Mouse (Mus musculus): ENCODE results near the gene Hal. TPM values are rescaled to one million over a fixed set of nuclear protein-coding genes. Genes with fewer than 3 reads are reported as not detected.

Gene Hal
- total and polyA plus RNA-seq, 3 experiments: 0.03 to 0.12 TPM; not detected in 1

- no peaks in the 10 kb centered on the region for H3K27me3 ChIP-seq (ENCODE audit: control insufficient read depth in 1 of 2, insufficient read depth in 2 of 2, low read length in 2 of 2)
- peaks cover 14% of the 10 kb centered on the region for H3K79me2 ChIP-seq (ENCODE audit: control insufficient read depth, insufficient read depth, low read length, poor library complexity)
- TF ChIP-seq MAZ (IDR thresholded peaks at IDR 0.05; ENCODE audit: low read depth, low read length) (no peak), POLR2AphosphoS2 (IDR thresholded peaks at IDR 0.05; ENCODE audit: low read length) (no peak), HCFC1 (IDR thresholded peaks at IDR 0.05; ENCODE audit: low read depth, low read length) (no peak)
- peaks cover 3 to 7% of the 10 kb centered on the region in 2 experiments for H3K36me3 ChIP-seq (ENCODE audit: control insufficient read depth in 1 of 2, insufficient read depth in 2 of 2, low read length in 2 of 2)
- H3K9me3 ChIP-seq (replicated peaks; ENCODE audit: insufficient read depth, low read length): no peaks in the 10 kb centered on the region
- H3K27ac ChIP-seq (ENCODE audit: control insufficient read depth, low read depth, low read length): no peak overlapping the region
- no peak for DNase-seq (ENCODE audit: low read depth, low spot score)
- H3K4me1 ChIP-seq (ENCODE audit: control insufficient read depth in 1 of 2, insufficient read depth in 2 of 2, low read length in 2 of 2): peaks cover 0 to 3% of the 10 kb centered on the region in 2 experiments; a peak in 1 of 4 replicates
- H3K4me3 ChIP-seq (ENCODE audit: control insufficient read depth in 1 of 2, insufficient read depth in 1 of 2, low read depth in 2 of 2, low read length in 2 of 2): no peak overlapping the region
- H3K9ac ChIP-seq (ENCODE audit: control insufficient read depth, low read depth, low read length, poor library complexity, severe bottlenecking): no peak overlapping the region
These were observed 28.5 kb upstream of the Hal start for GRCm38 (mm10) chr10:93460106-93460505.

GRCm38 (mm10) chr10:93462692-93463382 lies 25.7 kb upstream of the Hal start:
- DNase-seq (ENCODE audit: low read depth, low spot score): no peak
- H3K9ac ChIP-seq (ENCODE audit: control insufficient read depth, low read depth, low read length, poor library complexity, severe bottlenecking): no peak overlapping the region
- no peaks in the 10 kb centered on the region for H3K4me1 ChIP-seq (ENCODE audit: control insufficient read depth in 1 of 2, insufficient read depth in 2 of 2, low read length in 2 of 2)
- no peaks in the 10 kb centered on the region for H3K9me3 ChIP-seq (replicated peaks; ENCODE audit: insufficient read depth, low read length)
- TF ChIP-seq UBTF (IDR thresholded peaks at IDR 0.05; ENCODE audit: borderline replicate concordance, insufficient read depth, low read depth, low read length): no peak
- TF ChIP-seq EP300 (IDR thresholded peaks at IDR 0.05; ENCODE audit: low read depth in 1 of 2, low read length in 2 of 2): no peak
- TF ChIP-seq RAD21 (IDR thresholded peaks at IDR 0.05; ENCODE audit: low read depth, low read length): no peak
- TF ChIP-seq POLR2AphosphoS2 (IDR thresholded peaks at IDR 0.05; ENCODE audit: low read length): no peak
- no peak for TF ChIP-seq HCFC1 (IDR thresholded peaks at IDR 0.05; ENCODE audit: low read depth, low read length)
- no peak for TF ChIP-seq SIN3A (IDR thresholded peaks at IDR 0.05; ENCODE audit: low read length)
- TF ChIP-seq ZNF384 (IDR thresholded peaks at IDR 0.05; ENCODE audit: low read depth, low read length): no peak
- TF ChIP-seq CHD1 (IDR thresholded peaks at IDR 0.05; ENCODE audit: low read depth, low read length): no peak
- TF ChIP-seq MYB (IDR thresholded peaks at IDR 0.05; ENCODE audit: low read depth, low read length): no peak
- no peak for TF ChIP-seq CTCF (IDR thresholded peaks at IDR 0.05 in 2 of 3, conservative IDR thresholded peaks at IDR 0.05 in 1 of 3; ENCODE audit: control insufficient read depth in 1 of 3, insufficient read depth in 1 of 3, low read depth in 2 of 3, low read length in 3 of 3, poor library complexity in 1 of 3, severe bottlenecking in 1 of 3)
- H3K27me3 ChIP-seq (ENCODE audit: control insufficient read depth in 1 of 2, insufficient read depth in 2 of 2, low read length in 2 of 2): no peaks in the 10 kb centered on the region
- no peak overlapping the region for H3K4me3 ChIP-seq (ENCODE audit: control insufficient read depth in 1 of 2, insufficient read depth in 1 of 2, low read depth in 2 of 2, low read length in 2 of 2)
- H3K36me3 ChIP-seq (ENCODE audit: control insufficient read depth in 1 of 2, insufficient read depth in 2 of 2, low read length in 2 of 2): peaks cover 0 to 7% of the 10 kb centered on the region in 2 experiments; a peak in 2 of 4 replicates
- H3K27ac ChIP-seq (ENCODE audit: control insufficient read depth, low read depth, low read length): no peak overlapping the region
- H3K79me2 ChIP-seq (ENCODE audit: control insufficient read depth, insufficient read depth, low read length, poor library complexity): 0 out of 2 replicates have a peak, but pooled peaks cover 2% of the 10 kb centered on the region

- Histone ChIP-seq H3K27ac (ENCODE audit: control insufficient read depth, low read depth, low read length) (no peak overlapping the region), H3K9ac (ENCODE audit: control insufficient read depth, low read depth, low read length, poor library complexity, severe bottlenecking) (no peak overlapping the region), H3K36me3 (ENCODE audit: control insufficient read depth in 1 of 2, insufficient read depth in 2 of 2, low read length in 2 of 2) (peaks cover 0 to 7% of the 10 kb centered on the region in 2 experiments; a peak in 2 of 4 replicates), H3K9me3 (replicated peaks; ENCODE audit: insufficient read depth, low read length) (no peaks in the 10 kb centered on the region), H3K79me2 (ENCODE audit: control insufficient read depth, insufficient read depth, low read length, poor library complexity) (no peaks in the 10 kb centered on the region), H3K27me3 (ENCODE audit: control insufficient read depth in 1 of 2, insufficient read depth in 2 of 2, low read length in 2 of 2) (no peaks in the 10 kb centered on the region), H3K4me3 (ENCODE audit: control insufficient read depth in 1 of 2, insufficient read depth in 1 of 2, low read depth in 2 of 2, low read length in 2 of 2) (no peak overlapping the region), H3K4me1 (ENCODE audit: control insufficient read depth in 1 of 2, insufficient read depth in 2 of 2, low read length in 2 of 2) (no peaks in the 10 kb centered on the region)
- TF ChIP-seq MYB (IDR thresholded peaks at IDR 0.05; ENCODE audit: low read depth, low read length): no peak
- no peak for TF ChIP-seq JUND (IDR thresholded peaks at IDR 0.05; ENCODE audit: low read depth, low read length)
- TF ChIP-seq UBTF (IDR thresholded peaks at IDR 0.05; ENCODE audit: borderline replicate concordance, insufficient read depth, low read depth, low read length): no peak
- no peak for TF ChIP-seq SIN3A (IDR thresholded peaks at IDR 0.05; ENCODE audit: low read length)
- TF ChIP-seq BHLHE40 (IDR thresholded peaks at IDR 0.05; ENCODE audit: borderline replicate concordance, low read depth, low read length): no peak
- TF ChIP-seq MXI1 (IDR thresholded peaks at IDR 0.05; ENCODE audit: low read depth, low read length): no peak
- no peak for TF ChIP-seq GABPA (IDR thresholded peaks at IDR 0.05; ENCODE audit: low read depth, low read length)
- TF ChIP-seq HCFC1 (IDR thresholded peaks at IDR 0.05; ENCODE audit: low read depth, low read length): no peak
- no peak for TF ChIP-seq NRF1 (IDR thresholded peaks at IDR 0.05; ENCODE audit: insufficient read depth, low read depth, low read length, poor library complexity, severe bottlenecking)
- TF ChIP-seq MAX (IDR thresholded peaks at IDR 0.05; ENCODE audit: low read length): no peak
- no peak for TF ChIP-seq USF2 (IDR thresholded peaks at IDR 0.05; ENCODE audit: borderline replicate concordance in 1 of 2, insufficient read depth in 1 of 2, low read depth in 1 of 2, low read length in 2 of 2)
- no peak for TF ChIP-seq MAZ (IDR thresholded peaks at IDR 0.05; ENCODE audit: low read depth, low read length)
- no peak for DNase-seq (ENCODE audit: low read depth, low spot score)
These were observed 25.0 kb upstream of the Hal start for GRCm38 (mm10) chr10:93463611-93464010.

Data from MEL (cell line).